Mouse (Mus musculus) gastrocnemius, adult 2 months (tissue): Measurements from ENCODE around the gene Armh3. TPM values are rescaled to one million over a fixed set of nuclear protein-coding genes. Genes with fewer than 3 reads are reported as not detected.

Source experiments
- DNase-seq: peaks from one replicate; pipeline ENCODE4 v3.0.0; 2022
- H3K27ac ChIP-seq: fragments of 200-600 bp; 2 replicates; pipeline ENCODE4 v1.8.1; 2022; ENCODE audit warnings: mild to moderate bottlenecking
- H3K4me3 ChIP-seq: fragments of 200-600 bp; 2 replicates; pipeline ENCODE4 v1.8.1; 2022; ENCODE audit warnings: mild to moderate bottlenecking, moderate library complexity
- CTCF ChIP-seq: fragments of 200-600 bp; IDR thresholded peaks from 2 replicates; pipeline ENCODE4 v1.8.1; 2022; ENCODE audit warnings: antibody characterized with exemption, mild to moderate bottlenecking, moderate library complexity
- intact Hi-C: fragments of 180-260 bp; cut with DNase I; formaldehyde crosslinking; loops from one replicate; pipeline ENCODE4 v1.15.1; 2025
- total RNA-seq, 2 experiments: library from RNA; stranded (reverse); gene quantifications; 2 replicates each; pipeline ENCODE4 v1.2.3; 2021

The Armh3 gene
- total RNA-seq, 2 experiments from 2014 or later, result 13.6 to 14.7 TPM

DNA sequence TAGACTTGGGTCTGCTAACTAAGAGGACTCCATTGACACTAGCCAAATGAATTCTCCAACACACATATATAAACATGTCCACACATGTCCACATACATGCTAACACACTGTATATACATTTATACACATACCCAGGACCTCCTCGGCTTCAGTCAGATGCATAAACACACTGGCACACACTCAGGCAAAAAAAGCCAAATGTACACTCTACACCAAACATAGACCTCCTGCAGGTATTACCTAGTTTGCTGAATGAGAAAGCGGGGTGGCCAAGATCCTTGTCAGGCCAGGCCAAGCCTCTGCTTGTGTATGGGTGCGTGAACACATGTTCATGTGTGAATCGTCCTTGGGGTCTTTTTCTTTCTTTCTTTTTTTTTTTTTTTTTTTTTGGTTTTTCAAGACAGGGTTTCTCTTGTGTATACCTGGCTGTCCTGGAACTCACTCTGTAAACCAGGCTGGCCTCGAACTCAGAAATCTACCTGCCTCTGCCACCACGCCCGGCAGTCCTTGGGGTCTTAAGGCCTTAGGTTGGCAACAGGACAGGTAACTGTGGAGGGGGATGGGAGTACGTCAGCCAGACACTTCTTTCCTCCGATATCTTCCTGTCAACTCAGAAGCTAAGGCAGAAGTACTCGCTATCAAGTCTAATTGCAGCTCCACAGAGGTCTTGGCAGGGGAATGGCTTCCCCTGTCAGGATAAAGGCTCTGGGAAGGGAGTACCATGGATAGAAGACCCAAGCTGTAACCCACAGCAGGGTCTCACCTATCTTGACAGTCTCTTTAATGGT is 32.1 kb upstream of the Armh3 start:
- TF ChIP-seq CTCF, result no peak
- Histone ChIP-seq H3K4me3 (no peak overlapping the region), H3K27ac (no peak overlapping the region)
- intact Hi-C loops, result no loop called here
- no peak for DNase-seq

DNA sequence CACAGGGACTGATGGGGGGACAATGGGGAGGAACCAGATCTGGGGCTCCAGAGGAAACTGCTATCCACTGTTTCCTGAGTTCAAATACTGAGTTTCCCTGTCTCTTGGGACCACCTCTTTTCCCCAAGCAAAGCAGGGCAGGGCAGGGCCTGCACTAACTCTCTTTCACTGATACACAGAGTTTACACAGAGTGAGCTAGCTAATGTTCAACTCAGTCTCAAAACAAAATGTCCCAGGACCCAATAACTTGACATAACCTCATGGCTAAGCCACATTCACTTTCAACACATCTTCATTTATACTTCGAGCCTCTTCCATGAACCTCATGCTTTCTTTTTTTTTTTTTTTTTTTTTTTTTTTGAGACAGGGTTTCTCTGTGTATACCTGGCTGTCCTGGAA is 31.4 kb upstream of the Armh3 start:
- TF ChIP-seq CTCF, result no peak
- no peak for DNase-seq
- H3K27ac ChIP-seq, result no peak overlapping the region
- no peak overlapping the region for H3K4me3 ChIP-seq
- intact Hi-C loops, result no loop called here

DNA sequence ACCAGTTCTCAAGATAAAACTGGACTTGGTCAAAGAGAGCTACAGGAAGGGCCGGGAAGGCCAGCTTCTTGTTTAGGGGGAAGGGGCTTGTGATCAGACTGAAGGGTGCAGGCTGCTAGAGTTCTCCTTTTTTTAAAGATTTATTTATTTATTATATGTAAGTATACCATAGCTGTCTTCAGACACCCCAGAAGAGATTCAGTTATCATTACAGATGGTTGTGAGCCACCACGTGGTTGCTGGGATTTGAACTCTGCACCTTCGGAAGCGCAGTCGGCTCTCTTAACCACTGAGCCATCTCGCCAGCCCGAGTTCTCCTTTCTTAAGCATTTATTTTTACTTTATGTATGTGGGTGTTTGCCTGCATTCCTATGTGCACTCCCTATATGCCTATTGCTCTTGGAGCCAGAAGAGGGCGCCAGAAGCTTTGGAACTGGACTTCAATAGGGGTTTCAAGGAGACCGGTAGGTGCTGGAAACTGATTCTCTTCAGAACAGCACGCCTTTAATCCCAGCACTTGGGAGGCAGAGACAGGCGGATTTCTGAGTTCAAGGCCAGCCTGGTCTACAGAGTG is 30.5 kb upstream of the Armh3 start:
- no peak overlapping the region for H3K4me3 ChIP-seq
- peak; percentile 35; the same call in 1 of the 2 replicates for TF ChIP-seq CTCF
- intact Hi-C loops, result no loop called here
- DNase-seq, result no peak
- no peak overlapping the region for H3K27ac ChIP-seq

DNA sequence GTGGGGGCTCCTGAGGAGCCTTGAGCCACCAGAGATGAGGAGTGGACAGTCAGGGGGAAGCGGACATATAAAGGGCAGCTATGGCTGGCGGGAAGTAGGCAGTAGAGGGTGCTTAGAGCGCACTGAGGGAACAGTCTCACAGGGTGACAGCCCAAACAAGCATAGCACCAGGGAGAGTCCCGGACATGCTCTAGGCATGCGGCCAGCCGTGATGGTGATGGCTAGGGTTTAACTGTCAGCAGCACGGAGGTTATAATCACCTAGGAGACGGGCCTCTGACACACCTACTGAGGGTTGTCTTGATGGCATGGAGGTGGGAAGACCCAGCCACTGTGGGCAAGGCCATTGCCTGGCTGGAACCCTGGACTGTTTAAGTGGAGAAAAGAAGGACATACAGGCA is 28.3 kb upstream of the Armh3 start:
- H3K4me3 ChIP-seq, result no peak overlapping the region
- intact Hi-C loops, result no loop called here
- no peak for DNase-seq
- TF ChIP-seq CTCF, result no peak
- H3K27ac ChIP-seq, result no peak overlapping the region

DNA sequence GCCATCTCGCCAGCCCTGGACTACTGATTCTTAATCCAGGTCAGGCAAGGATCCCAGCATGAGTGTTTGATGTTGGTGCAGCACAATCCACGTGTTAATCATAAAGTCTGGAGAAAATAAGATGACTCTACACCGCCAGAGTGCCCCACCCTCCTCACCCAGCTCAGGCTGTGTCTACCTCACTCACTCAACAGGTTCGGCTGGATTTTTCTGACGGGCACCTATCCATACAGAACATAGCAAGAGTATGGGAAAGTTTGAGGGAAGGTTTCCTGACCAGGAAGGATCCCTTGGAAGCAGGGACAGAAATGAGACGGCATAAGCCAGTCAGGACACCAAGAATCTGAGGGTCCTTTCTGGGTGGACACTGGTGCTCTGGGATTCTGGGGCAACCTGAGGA is 26.7 kb upstream of the Armh3 start:
- TF ChIP-seq CTCF, result no peak
- intact Hi-C loops, result no loop called here
- Histone ChIP-seq H3K27ac (no peak overlapping the region), H3K4me3 (no peak overlapping the region)
- no peak for DNase-seq

DNA sequence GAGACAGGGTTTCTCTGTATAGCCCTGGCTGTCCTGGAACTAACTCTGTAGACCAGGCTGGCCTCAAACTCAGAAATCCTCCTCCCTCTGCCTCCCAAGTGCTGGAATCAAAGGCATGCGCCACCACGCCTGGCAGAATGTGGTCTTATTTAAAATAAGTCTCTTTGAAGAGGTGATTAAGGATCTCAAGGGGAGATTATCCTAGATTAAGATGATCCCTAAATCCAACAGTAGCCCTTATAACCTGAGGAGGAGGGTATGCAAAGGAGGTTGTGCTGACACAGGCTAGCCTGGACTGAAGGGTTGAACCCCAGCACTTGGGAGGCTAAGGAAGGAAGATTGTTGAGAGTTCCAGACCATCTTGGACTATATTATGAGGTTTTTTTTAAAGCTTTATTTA is 17.7 kb upstream of the Armh3 start:
- no peak overlapping the region for H3K4me3 ChIP-seq
- intact Hi-C loops, result loop anchor here (10.0 kb wide), 1 partner anchor 51 kb away; no protein-coding TSS in a partner anchor
- no peak for DNase-seq

DNA sequence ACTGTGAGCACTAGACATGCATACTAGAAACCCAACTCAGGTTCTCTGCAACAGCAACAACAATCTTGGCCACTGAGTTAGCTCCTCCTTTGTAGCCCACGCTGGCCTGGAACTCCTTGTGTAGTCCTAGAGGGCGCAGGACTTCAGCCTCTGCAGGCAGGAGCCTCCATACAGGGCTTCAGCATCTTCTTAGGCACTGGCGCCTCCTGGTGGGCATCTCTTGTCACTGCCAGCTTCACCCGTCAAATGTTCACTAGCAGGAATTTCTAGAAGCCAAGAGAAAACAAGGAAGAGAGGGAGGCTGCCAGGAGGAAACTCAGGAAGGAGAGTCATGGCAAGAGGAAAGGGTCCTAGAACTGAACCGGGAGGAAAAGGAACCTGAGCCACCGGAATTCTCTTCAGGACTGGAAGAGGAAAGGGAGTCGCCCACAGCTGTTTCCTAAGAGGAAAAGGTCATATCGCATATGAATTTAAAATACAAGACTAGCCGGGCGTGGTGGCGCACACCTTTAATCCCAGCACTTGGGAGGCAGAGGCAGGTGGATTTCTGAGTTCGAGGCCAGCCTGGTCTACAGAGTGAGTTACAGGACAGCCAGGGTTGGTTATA is 16.4 kb upstream of the Armh3 start:
- TF ChIP-seq CTCF, result peak; percentile 99
- H3K4me3 ChIP-seq, result 0 out of 2 replicates have a peak overlapping the region, but pooled peaks have one; percentile 9
- intact Hi-C loops, result loop anchor here (2.0 to 10.0 kb wide), 3 partner anchors 50 to 210 kb away; no protein-coding TSS in a partner anchor
- H3K27ac ChIP-seq, result peak overlapping the region; percentile 24; the same call in 1 of the 2 replicates
- peak; percentile 88 for DNase-seq

More for the DNA sequence above, 17.7 kb upstream of the Armh3 start:
- H3K27ac ChIP-seq, result no peak overlapping the region
- no peak for TF ChIP-seq CTCF

DNA sequence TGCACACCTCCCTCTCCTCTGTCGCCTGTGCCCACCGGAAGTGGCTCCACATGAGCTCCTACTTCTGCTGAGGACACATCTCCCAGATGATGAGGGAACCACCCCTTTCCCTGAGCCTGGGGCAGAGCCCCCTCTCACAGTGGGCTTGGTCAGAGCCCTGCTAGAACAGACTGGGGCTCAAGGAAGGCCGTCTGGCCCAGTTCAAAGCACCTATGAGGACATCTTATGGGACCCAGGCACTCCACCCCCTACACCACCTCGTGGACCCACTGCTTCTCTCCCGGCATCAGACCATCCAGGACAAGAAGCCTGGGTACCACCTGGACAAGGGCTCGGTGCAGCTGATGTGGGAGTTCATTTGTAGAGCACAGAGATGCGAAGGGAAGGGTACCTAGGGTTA is 7.4 kb upstream of the Armh3 start:
- intact Hi-C loops, result no loop called here
- no peak for TF ChIP-seq CTCF
- H3K4me3 ChIP-seq, result no peak overlapping the region
- H3K27ac ChIP-seq, result no peak overlapping the region
- DNase-seq, result no peak

DNA sequence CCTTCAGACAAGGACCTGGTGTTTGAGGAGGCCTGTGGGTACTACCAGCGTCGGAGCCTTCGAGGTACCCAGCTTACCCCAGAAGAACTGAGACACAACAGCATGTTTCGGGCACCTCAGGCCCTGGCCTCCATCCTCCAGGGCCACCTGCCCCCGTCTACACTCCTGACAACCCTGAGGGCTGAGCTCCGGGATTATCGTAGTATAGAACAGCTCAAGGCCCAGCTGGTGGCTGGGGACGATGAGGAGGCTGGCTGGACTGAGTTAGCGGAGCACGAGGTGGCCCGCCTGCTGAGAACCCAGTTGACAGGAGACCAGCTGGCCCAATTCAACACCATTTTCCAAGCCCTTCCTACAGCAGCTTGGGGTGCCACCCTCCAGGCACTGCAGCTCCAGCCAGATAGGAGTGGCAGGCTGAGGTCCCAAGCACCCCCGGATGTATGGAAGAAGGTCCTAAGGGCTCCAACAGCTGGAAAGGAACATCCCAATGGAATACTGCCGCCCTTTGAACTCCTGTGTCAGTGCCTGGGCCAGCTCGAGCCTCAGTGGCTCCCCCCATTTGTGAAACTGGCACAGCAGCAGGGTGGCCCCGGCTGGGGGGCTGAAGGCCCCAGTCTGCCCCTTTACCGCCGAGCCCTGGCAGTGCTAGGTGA is 6.7 kb upstream of the Armh3 start:
- intact Hi-C loops, result loop anchor here (5.0 kb wide), 1 partner anchor 37 kb away; the partner anchor contains the start of gene Pprc1
- H3K4me3 ChIP-seq, result peak overlapping the region; percentile 93
- DNase-seq, result peak; percentile 17
- TF ChIP-seq CTCF, result no peak
- no peak overlapping the region for H3K27ac ChIP-seq

DNA sequence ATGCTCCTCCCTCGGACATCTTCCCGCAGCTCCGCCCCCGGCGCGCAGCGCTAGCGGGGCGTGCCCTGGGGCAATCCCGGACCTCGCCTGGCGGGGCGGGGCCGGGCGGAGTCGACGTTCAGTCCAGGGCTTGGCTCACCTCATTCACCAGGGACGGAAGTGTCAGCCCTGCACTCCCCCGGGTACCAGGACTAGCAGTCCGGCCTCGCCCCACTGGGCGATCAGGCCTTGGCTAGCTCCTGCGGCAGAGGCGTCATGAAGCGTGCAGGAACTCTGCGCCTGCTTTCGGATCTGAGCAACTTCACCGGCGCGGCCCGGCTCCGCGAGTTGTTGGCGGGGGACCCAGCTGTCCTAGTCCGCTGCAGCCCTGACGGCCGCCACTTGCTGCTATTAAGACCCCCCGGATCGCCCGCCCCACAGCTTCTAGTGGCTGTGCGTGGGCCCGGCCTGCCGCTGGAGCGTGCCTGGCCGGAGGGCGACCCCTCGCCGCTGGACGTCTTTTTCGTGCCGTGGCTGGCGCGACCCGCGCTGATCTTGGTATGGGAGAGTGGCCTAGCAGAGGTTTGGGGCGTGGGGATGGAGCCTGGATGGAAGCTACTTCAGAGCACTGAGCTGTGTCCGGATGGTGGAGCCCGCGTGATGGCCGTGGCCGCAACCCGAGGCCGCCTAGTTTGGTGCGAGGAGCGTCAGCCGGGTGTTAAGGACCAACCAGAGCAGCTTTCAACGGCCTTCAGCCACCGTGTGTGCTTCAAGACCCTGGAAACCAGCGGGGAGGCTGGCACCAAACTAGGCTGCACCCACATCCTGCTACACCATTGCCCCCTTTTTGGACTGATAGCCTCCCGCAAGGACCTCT is 5.3 kb upstream of the Armh3 start, which contains the start of gene Hps6:
TSS of gene Hps6 (plus strand) at position 138 of the 856 bp plus-strand sequence.
- Histone ChIP-seq H3K4me3 (peak within 1 kb of the TSS; percentile 93), H3K27ac (peak within 1 kb of the TSS; percentile 91)
- TF ChIP-seq CTCF, result no peak
- intact Hi-C loops, result loop anchor here (5.0 kb wide), 1 partner anchor 39 kb away; the partner anchor contains the start of gene Pprc1
- peak; percentile 95 for DNase-seq

DNA sequence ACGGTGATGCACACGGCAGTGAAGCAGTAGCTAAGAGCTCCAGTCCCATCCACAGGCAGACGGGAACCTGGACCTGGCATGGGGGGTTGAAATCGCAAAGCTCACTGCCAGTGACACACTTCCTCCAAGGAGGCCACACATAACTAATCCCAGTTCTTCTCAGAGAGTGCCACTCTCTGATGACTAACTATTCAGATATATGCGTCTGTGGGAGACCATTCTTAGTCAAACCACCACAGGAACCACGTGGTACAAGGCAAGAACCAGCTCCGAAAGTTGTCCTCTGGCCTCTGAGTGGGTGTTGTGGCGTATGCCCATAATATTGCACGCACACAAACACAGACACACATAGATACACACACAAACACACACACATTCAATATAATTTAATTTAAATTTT is 4.0 kb upstream of the Armh3 start:
- intact Hi-C loops, result loop anchor here (5.0 kb wide), 1 partner anchor 40 kb away; the partner anchor contains the start of gene Pprc1
- no peak for DNase-seq
- Histone ChIP-seq H3K27ac (no peak overlapping the region), H3K4me3 (no peak overlapping the region)
- no peak for TF ChIP-seq CTCF

DNA sequence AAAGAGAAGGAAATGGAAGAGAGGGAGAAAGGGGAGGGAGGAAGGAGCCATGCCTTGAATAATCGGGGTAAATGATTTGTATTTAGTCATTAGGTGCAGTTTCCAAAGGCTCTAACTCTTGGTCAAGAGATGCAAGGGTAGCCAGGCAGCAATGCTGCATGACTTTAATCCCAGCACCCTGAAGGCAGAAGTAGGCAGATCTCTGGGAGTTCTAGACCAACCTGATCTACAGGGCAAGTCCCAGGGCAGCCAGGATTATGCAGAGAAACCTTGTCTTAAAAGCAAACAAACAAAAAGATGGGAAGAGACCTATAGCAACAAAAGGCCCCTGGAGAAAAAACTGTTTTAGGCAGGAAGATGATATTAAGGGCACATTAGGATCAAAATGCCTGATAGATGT is 1.1 kb upstream of the Armh3 start:
- no peak for DNase-seq
- intact Hi-C loops, result no loop called here
- H3K4me3 ChIP-seq, result no peak overlapping the region
- TF ChIP-seq CTCF, result no peak
- no peak overlapping the region for H3K27ac ChIP-seq
